Mouse (Mus musculus): ENCODE results near the gene Gne. TPM values are rescaled to one million over a fixed set of nuclear protein-coding genes. Genes with fewer than 3 reads are reported as not detected.

Gne gene
- total RNA-seq, 2 experiments from 2014 or later, result 47.6 to 51.8 TPM

- H3K4me3 ChIP-seq, result no peak overlapping the region
- intact Hi-C loops (cut with DNase I), result no loop called here
- DNase-seq (ENCODE audit: extremely low spot score in 1 of 2, low spot score in 2 of 2), result no peak
- no peak for TF ChIP-seq CTCF (IDR thresholded peaks at IDR 0.05)
- H3K27ac ChIP-seq, result no peak overlapping the region
Measured at GRCm38 (mm10) chr4:44103620-44104019, 19.6 kb upstream of the Gne start.

GRCm38 (mm10) chr4:44097576-44098335 is 13.8 kb upstream of the Gne start:
- H3K27ac ChIP-seq, result no peak overlapping the region
- intact Hi-C loops (cut with DNase I), result no loop called here
- no peak overlapping the region for H3K4me3 ChIP-seq
- TF ChIP-seq CTCF (IDR thresholded peaks at IDR 0.05), result no peak
- no peak for DNase-seq (ENCODE audit: extremely low spot score in 1 of 2, low spot score in 2 of 2)

- intact Hi-C loops (cut with DNase I), result no loop called here
Measured at GRCm38 (mm10) chr4:44094475-44094874, 10.5 kb upstream of the Gne start.

GRCm38 (mm10) chr4:44092359-44092758 is 8.4 kb upstream of the Gne start:
- DNase-seq (ENCODE audit: extremely low spot score in 1 of 2, low spot score in 2 of 2), result no peak
- Histone ChIP-seq H3K4me3 (no peak overlapping the region), H3K27ac (no peak overlapping the region)
- intact Hi-C loops (cut with DNase I), result no loop called here
- no peak for TF ChIP-seq CTCF (IDR thresholded peaks at IDR 0.05)

More at GRCm38 (mm10) chr4:44094475-44094874, 10.5 kb upstream of the Gne start:
- Histone ChIP-seq H3K4me3 (no peak overlapping the region), H3K27ac (no peak overlapping the region)
- no peak for DNase-seq (ENCODE audit: extremely low spot score in 1 of 2, low spot score in 2 of 2)
- no peak for TF ChIP-seq CTCF (IDR thresholded peaks at IDR 0.05)

GRCm38 (mm10) chr4:44085566-44085965 is 1.6 kb upstream of the Gne start:
- no peak for TF ChIP-seq CTCF (IDR thresholded peaks at IDR 0.05)
- Histone ChIP-seq H3K27ac (no peak overlapping the region), H3K4me3 (no peak overlapping the region)
- intact Hi-C loops (cut with DNase I), result no loop called here
- DNase-seq (ENCODE audit: extremely low spot score in 1 of 2, low spot score in 2 of 2), result no peak

- intact Hi-C loops (cut with DNase I), result no loop called here
- DNase-seq (ENCODE audit: extremely low spot score in 1 of 2, low spot score in 2 of 2), result no peak
- H3K4me3 ChIP-seq, result no peak overlapping the region
- TF ChIP-seq CTCF (IDR thresholded peaks at IDR 0.05), result no peak; the same call in none of the 2 replicates
- no peak overlapping the region for H3K27ac ChIP-seq
Measured at GRCm38 (mm10) chr4:44084602-44085325, 787 bp upstream of the Gne start.

GRCm38 (mm10) chr4:44078358-44078933 is 5.5 kb downstream of the Gne start:
- intact Hi-C loops (cut with DNase I), result no loop called here
- no peak overlapping the region for H3K4me3 ChIP-seq
- TF ChIP-seq CTCF (IDR thresholded peaks at IDR 0.05), result no peak
- no peak overlapping the region for H3K27ac ChIP-seq
- no peak for DNase-seq (ENCODE audit: extremely low spot score in 1 of 2, low spot score in 2 of 2)

GRCm38 (mm10) chr4:44074422-44074821 is 9.6 kb downstream of the Gne start:
- no peak for DNase-seq (ENCODE audit: extremely low spot score in 1 of 2, low spot score in 2 of 2)
- no peak for TF ChIP-seq CTCF (IDR thresholded peaks at IDR 0.05)
- no peak overlapping the region for H3K27ac ChIP-seq
- H3K4me3 ChIP-seq, result no peak overlapping the region
- intact Hi-C loops (cut with DNase I), result loop anchor here (5.0 kb wide), 1 partner anchor 228 kb away; the partner anchor contains the start of gene Melk

- intact Hi-C loops (cut with DNase I), result loop anchor here (2.0 to 5.0 kb wide), 3 partner anchors 41 to 229 kb away; partner anchors contain the start of gene Melk
- DNase-seq (ENCODE audit: extremely low spot score in 1 of 2, low spot score in 2 of 2), result no peak
- TF ChIP-seq CTCF (IDR thresholded peaks at IDR 0.05), result no peak
- Histone ChIP-seq H3K4me3 (no peak overlapping the region), H3K27ac (no peak overlapping the region)
Measured at GRCm38 (mm10) chr4:44073799-44074198, 10.2 kb downstream of the Gne start.

GRCm38 (mm10) chr4:44072873-44073441 is 11.0 kb downstream of the Gne start:
- TF ChIP-seq CTCF (IDR thresholded peaks at IDR 0.05), result no peak; the same call in 1 of the 2 replicates
- Histone ChIP-seq H3K4me3 (peak overlapping the region; percentile 75), H3K27ac (peak overlapping the region; percentile 89)
- DNase-seq (ENCODE audit: extremely low spot score in 1 of 2, low spot score in 2 of 2), result no peak
- intact Hi-C loops (cut with DNase I), result loop anchor here (2.0 to 5.0 kb wide), 3 partner anchors 42 to 229 kb away; partner anchors contain the start of gene Melk

- intact Hi-C loops (cut with DNase I), result loop anchor here (2.0 to 5.0 kb wide), 3 partner anchors 42 to 230 kb away; partner anchors contain the start of gene Melk
- TF ChIP-seq CTCF (IDR thresholded peaks at IDR 0.05), result no peak
- Histone ChIP-seq H3K27ac (peak overlapping the region; percentile 89), H3K4me3 (peak overlapping the region; percentile 75)
- DNase-seq (ENCODE audit: extremely low spot score in 1 of 2, low spot score in 2 of 2), result peak; percentile 90
Measured at GRCm38 (mm10) chr4:44072146-44072872, 11.7 kb downstream of the Gne start.
